Mouse (Mus musculus) c-Kit-positive CD71-positive TER-119-negative erythroid progenitor cells, embryonic 14.5 days (primary cell): ENCODE data around the gene Vegfa.
A peak's percentile ranks its signal among the peaks of the same experiment; 100 is the strongest.
"Not testable (repeated sequence)": the region's sequence is repeated elsewhere in the genome, so short reads cannot be mapped to it uniquely, and the experiment has no call there.

Source experiments
- DNase-seq: peaks from one replicate; pipeline ENCODE4 v3.0.0-alpha.2; 2013; ENCODE audit warnings: low read depth

Gene Vegfa

GRCm38 (mm10) chr17:45996921-45997444, 35.2 kb downstream of the Vegfa start:
- no peak for DNase-seq

GRCm38 (mm10) chr17:45994281-45994817, 37.8 kb downstream of the Vegfa start:
- DNase-seq, result no peak

- DNase-seq, result no peak
Measured at GRCm38 (mm10) chr17:45986915-45987314, 45.3 kb downstream of the Vegfa start.

- DNase-seq, result no peak
Measured at GRCm38 (mm10) chr17:45986374-45986773, 45.8 kb downstream of the Vegfa start.

- DNase-seq, result not testable (repeated sequence)
Measured at GRCm38 (mm10) chr17:45983185-45983584, 49.0 kb downstream of the Vegfa start.

GRCm38 (mm10) chr17:45981841-45982240, 50.3 kb downstream of the Vegfa start:
- DNase-seq, result no peak

- no peak for DNase-seq
Measured at GRCm38 (mm10) chr17:45979025-45979805, 53.0 kb downstream of the Vegfa start.

GRCm38 (mm10) chr17:45974461-45974860, 57.7 kb downstream of the Vegfa start:
- no peak for DNase-seq

GRCm38 (mm10) chr17:45973214-45973613, 59.0 kb downstream of the Vegfa start:
- peak; percentile 41 for DNase-seq

- no peak for DNase-seq
Measured at GRCm38 (mm10) chr17:45972405-45972804, 59.8 kb downstream of the Vegfa start.

- no peak for DNase-seq
Measured at GRCm38 (mm10) chr17:45971800-45972199, 60.4 kb downstream of the Vegfa start.

- peak; percentile 15 for DNase-seq
Measured at GRCm38 (mm10) chr17:45970741-45971550, 61.2 kb downstream of the Vegfa start.

GRCm38 (mm10) chr17:45969596-45969995, 62.6 kb downstream of the Vegfa start:
- no peak for DNase-seq

GRCm38 (mm10) chr17:45968341-45968740, 63.8 kb downstream of the Vegfa start:
- no peak for DNase-seq
